Mouse (Mus musculus) G1E-ER4 (cell line): Measurements from ENCODE around the gene Rsad1. TPM values are rescaled to one million over a fixed set of nuclear protein-coding genes. Genes with fewer than 3 reads are reported as not detected.

Experiments used
- GATA1 ChIP-seq: IDR thresholded peaks from one replicate; pipeline ENCODE4 v1.8.0; 2012; ENCODE audit warnings: low read length, inconsistent platforms
- polyA plus RNA-seq: library from polyadenylated mRNA; stranded (reverse); fragments of >175 nt; gene quantifications from 2 replicates; pipeline ENCODE4 v1.2.3, GENCODE M21; 2012

The Rsad1 gene
- polyA plus RNA-seq, result 7.4 and 9.0 TPM in 2 replicates

- TF ChIP-seq GATA1, result no peak
These were observed at the start of gene Rsad1 for GRCm38 (mm10) chr11:94548888-94549690. Rsad1 (minus strand) TSS chr11:94549255.

GRCm38 (mm10) chr11:94598437-94599120 is 49.5 kb upstream of the Rsad1 start:
- TF ChIP-seq GATA1, result no peak

- no peak for TF ChIP-seq GATA1
These were observed 48.3 kb upstream of the Rsad1 start for GRCm38 (mm10) chr11:94597319-94597718.

DNA sequence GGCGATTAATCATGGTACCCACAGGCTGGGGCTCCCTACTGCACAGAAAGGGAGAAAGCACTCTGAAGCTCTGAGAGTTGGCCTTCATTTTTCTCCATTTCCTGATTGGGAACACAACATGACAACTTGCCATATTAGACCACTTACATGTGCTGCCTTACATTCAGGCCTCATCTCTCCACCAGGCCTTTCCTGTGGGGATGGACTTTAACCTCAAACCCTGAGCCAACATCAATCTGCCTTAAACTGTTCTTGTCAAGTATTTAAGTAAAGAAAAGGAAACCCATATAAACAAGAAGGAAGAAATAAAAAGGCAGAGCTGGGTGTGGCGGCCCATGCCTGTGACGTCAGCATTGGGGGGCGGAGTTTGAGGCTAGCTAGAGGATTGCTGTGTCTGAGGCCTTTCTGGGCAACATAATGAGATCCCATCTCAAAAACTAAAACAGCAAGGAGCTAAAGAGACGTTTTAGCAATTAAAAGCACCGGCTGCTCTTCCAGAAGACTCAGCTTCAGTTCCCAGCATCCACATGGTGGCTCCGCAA is 47.3 kb upstream of the Rsad1 start:
- no peak for TF ChIP-seq GATA1

GRCm38 (mm10) chr11:94587511-94587910 is 38.5 kb upstream of the Rsad1 start:
- no peak for TF ChIP-seq GATA1

GRCm38 (mm10) chr11:94585091-94585490 is 36.0 kb upstream of the Rsad1 start:
- no peak for TF ChIP-seq GATA1

- no peak for TF ChIP-seq GATA1
These were observed 31.2 kb upstream of the Rsad1 start for GRCm38 (mm10) chr11:94580111-94580740.

DNA sequence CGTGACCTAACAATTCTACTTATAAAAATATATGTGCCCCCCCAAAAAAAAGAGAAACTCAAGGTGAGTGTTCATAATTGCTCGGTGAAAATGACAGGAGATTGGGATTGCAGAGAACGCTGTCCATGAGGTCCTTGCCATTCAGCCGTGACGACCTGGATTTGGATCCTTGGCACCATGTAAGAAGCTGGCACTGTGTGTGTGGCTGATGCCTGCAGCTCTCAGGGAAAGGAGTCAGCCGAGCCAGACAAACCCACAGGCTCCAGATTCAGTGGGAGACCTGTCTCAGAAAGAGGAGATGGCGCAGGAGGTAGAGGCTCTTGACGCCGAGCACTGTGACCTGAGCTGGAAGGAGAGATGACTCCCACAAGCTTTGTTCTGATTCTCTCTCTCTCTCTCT is 27.3 kb upstream of the Rsad1 start:
- TF ChIP-seq GATA1, result no peak

GRCm38 (mm10) chr11:94575036-94575435 is 26.0 kb upstream of the Rsad1 start:
- TF ChIP-seq GATA1, result no peak

DNA sequence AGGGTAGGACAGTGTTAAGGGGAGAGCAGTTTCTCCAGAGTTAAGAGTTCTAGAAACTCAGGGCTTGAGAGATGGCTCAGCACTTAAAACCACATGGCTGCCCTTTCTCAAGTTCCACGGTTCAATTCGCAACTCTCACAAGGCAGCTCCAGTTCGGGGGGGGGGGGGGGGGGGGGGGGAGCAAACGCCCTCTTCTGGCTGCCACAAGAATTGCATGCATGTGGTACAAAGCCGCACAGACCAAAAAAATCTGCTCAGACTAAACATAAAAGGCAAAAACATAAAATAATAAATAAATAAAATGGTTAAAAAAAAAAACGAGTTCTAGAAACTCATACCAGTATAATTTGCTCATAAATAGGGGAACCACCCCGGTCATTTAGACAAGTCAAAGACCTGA is 25.5 kb upstream of the Rsad1 start:
- no peak for TF ChIP-seq GATA1

GRCm38 (mm10) chr11:94571850-94572249 is 22.8 kb upstream of the Rsad1 start:
- no peak for TF ChIP-seq GATA1

DNA sequence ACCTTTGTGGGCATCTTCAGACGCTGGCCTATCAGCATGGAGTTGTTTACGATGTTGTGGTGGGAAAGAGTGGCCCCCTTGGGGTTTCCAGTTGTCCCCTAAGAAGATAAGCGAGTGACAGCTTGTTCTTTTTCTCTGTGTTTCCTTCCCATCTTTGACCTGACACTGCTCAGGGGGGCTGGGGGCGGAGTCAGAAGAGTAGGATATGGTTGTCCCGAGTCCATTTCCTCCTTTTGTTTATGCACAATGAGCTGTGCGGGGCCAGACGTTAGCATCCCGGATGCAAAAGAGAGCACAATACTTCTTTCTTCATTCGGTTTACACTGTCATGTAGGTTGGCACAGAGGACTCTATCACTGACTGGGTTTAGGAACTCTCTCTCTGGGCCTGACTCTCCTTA is 21.6 kb upstream of the Rsad1 start:
- TF ChIP-seq GATA1, result no peak

GRCm38 (mm10) chr11:94567326-94567725 is 18.3 kb upstream of the Rsad1 start:
- no peak for TF ChIP-seq GATA1

GRCm38 (mm10) chr11:94566534-94566933 is 17.5 kb upstream of the Rsad1 start:
- TF ChIP-seq GATA1, result no peak

- TF ChIP-seq GATA1, result no peak
These were observed 16.1 kb upstream of the Rsad1 start for GRCm38 (mm10) chr11:94565151-94565479.

GRCm38 (mm10) chr11:94564437-94565150 is 15.5 kb upstream of the Rsad1 start, which contains the start of gene Chad:
Chad (plus strand) TSS chr11:94565047.
- no peak for TF ChIP-seq GATA1
